Comparison of ENCODE assay signal across 21 mouse cellular contexts in genomic region chrX:139525724-139526123, GRCm38 (mm10). TPM values are rescaled to one million over a fixed set of nuclear protein-coding genes. Genes with fewer than 3 reads are reported as not detected.
"Had no signal": no experiment of that assay in that cellular context is flagged by ENCODE, and none has a peak within 500 bp of the region (broad histone marks: within the 10 kb centered on the region; RNA-seq: fewer than 3 reads in every experiment).

No protein-coding gene starts in this region.

- H3K4me3 ChIP-seq: lung, embryonic 15.5 days; midbrain, embryonic 12.5 days; myocyte; neural tube, embryonic 13.5 days; stomach, embryonic 15.5 days had no signal

- H3K4me2 ChIP-seq: lung, embryonic 15.5 days; midbrain, embryonic 12.5 days; neural tube, embryonic 13.5 days; stomach, embryonic 15.5 days had no signal

- H3K9ac ChIP-seq: lung, embryonic 15.5 days; midbrain, embryonic 12.5 days; neural tube, embryonic 13.5 days; stomach, embryonic 15.5 days had no signal

- ATAC-seq: intestine, embryonic 16.5 days; midbrain, embryonic 16.5 days had no signal

- H3K9me3 ChIP-seq: lung, embryonic 15.5 days; midbrain, embryonic 12.5 days; neural tube, embryonic 13.5 days; stomach, embryonic 15.5 days had no signal

- H3K4me1 ChIP-seq: lung, embryonic 15.5 days; midbrain, embryonic 12.5 days; neural tube, embryonic 13.5 days; stomach, embryonic 15.5 days had no signal

- H3K27ac ChIP-seq: lung, embryonic 15.5 days; midbrain, embryonic 12.5 days; neural tube, embryonic 13.5 days; stomach, embryonic 15.5 days had no signal

- H3K27me3 ChIP-seq: lung, embryonic 15.5 days; neural tube, embryonic 13.5 days; stomach, embryonic 15.5 days had no signal

- H3K36me3 ChIP-seq: lung, embryonic 15.5 days; midbrain, embryonic 12.5 days; neural tube, embryonic 13.5 days; stomach, embryonic 15.5 days had no signal

- DNase-seq: kidney, adult 18-20 months; kidney, adult 9 months; kidney, postnatal 14 days; kidney, postnatal 4 days; layer of hippocampus, adult 9-11 months; lung, adult 18-20 months; lung, postnatal 10 days; lung, postnatal 36 days; retina, postnatal 1 day; right cerebral cortex, postnatal 25 days; spleen, adult 18-20 months; thymus, postnatal 25 days had no signal

RNA-seq across cellular contexts. Expression of gene D330045A20Rik, which starts 45.6 kb away (rescaled TPM):
- total RNA-seq: monocyte, adult 5-6 weeks; neutrophil, adult 5-6 weeks had no signal
